Mouse (Mus musculus) erythroblast, embryonic 14.5 days (primary cell): ENCODE results near the gene Poc1a. TPM values are rescaled to one million over a fixed set of nuclear protein-coding genes. Genes with fewer than 3 reads are reported as not detected.

Source experiments
- H3K27me3 ChIP-seq: 2 replicates; pipeline ENCODE4 v1.6.1; 2012; ENCODE audit warnings: inconsistent platforms; ENCODE audit not compliant: control insufficient read depth
- H3K36me3 ChIP-seq: 2 replicates; pipeline ENCODE4 v1.6.1; 2012; ENCODE audit warnings: mild to moderate bottlenecking, inconsistent platforms; ENCODE audit not compliant: control insufficient read depth
- H3K4me1 ChIP-seq: 2 replicates; pipeline ENCODE4 v1.6.1; 2012; ENCODE audit warnings: inconsistent platforms; ENCODE audit not compliant: control insufficient read depth
- H3K4me3 ChIP-seq: replicated peaks from 2 replicates; pipeline ENCODE3; 2012; ENCODE audit warnings: moderate library complexity, mild to moderate bottlenecking, inconsistent platforms
- H3K9me3 ChIP-seq: 2 replicates; pipeline ENCODE4 v1.6.1; 2012; ENCODE audit warnings: low read length, inconsistent platforms, mixed read lengths; ENCODE audit not compliant: control insufficient read depth
- GATA1 ChIP-seq: IDR thresholded peaks from 2 replicates; pipeline ENCODE4 v1.6.1; 2012; ENCODE audit warnings: low read length, inconsistent platforms, mixed read lengths
- TAL1 ChIP-seq: IDR thresholded peaks from 3 replicates; pipeline ENCODE4 v1.6.1; 2012; ENCODE audit warnings: low read length, inconsistent platforms, mixed read lengths
- polyA plus RNA-seq: library from polyadenylated mRNA; stranded (reverse); fragments of >175 nt; gene quantifications from 2 replicates; pipeline ENCODE4 v1.2.3, GENCODE M21; 2012

The Poc1a gene
- polyA plus RNA-seq, 1 experiment = 1.8 TPM

GRCm38 (mm10) chr9:106369801-106370485 is 89.1 kb downstream of the Poc1a start:
- H3K4me1 ChIP-seq = peaks cover 45% of the 10 kb centered on the region
- no peaks in the 10 kb centered on the region for H3K9me3 ChIP-seq
- peak overlapping the region; percentile 63 for H3K4me3 ChIP-seq
- peaks cover 43% of the 10 kb centered on the region for H3K27me3 ChIP-seq
- peaks cover 26% of the 10 kb centered on the region for H3K36me3 ChIP-seq
- TF ChIP-seq TAL1 (no peak), GATA1 (no peak)

GRCm38 (mm10) chr9:106370620-106371383 is 89.9 kb downstream of the Poc1a start:
- no peak overlapping the region for H3K4me3 ChIP-seq
- TF ChIP-seq GATA1 = no peak
- no peak for TF ChIP-seq TAL1
- peaks cover 45% of the 10 kb centered on the region for H3K4me1 ChIP-seq
- peaks cover 37% of the 10 kb centered on the region for H3K27me3 ChIP-seq
- peaks cover 26% of the 10 kb centered on the region for H3K36me3 ChIP-seq
- H3K9me3 ChIP-seq = no peaks in the 10 kb centered on the region

GRCm38 (mm10) chr9:106371384-106371671 is 90.5 kb downstream of the Poc1a start:
- no peak for TF ChIP-seq GATA1
- no peak for TF ChIP-seq TAL1
- Histone ChIP-seq H3K4me1 (peaks cover 45% of the 10 kb centered on the region), H3K27me3 (peaks cover 32% of the 10 kb centered on the region), H3K36me3 (peaks cover 26% of the 10 kb centered on the region), H3K9me3 (no peaks in the 10 kb centered on the region), H3K4me3 (no peak overlapping the region)

DNA sequence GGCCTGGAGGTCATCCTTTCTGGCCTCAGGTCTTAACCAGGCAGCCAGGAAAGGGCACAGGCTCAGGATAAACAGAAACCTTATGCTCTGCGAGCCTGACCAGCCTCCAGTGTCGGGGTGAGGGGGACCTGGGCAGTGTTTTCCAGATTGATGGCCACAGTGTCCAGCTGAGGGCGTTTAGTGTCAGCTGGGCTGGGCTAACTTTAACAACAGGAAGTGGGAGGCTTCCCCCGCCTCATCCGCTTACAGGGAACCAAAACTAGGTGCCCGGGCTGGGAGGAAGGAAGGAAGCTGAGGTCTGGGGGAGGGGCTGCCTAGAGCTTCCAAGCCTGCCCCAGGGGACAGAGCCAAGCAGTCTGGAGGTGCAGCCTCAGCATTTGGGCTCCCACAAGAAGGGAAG is 90.9 kb downstream of the Poc1a start:
- H3K9me3 ChIP-seq = no peaks in the 10 kb centered on the region
- peaks cover 28% of the 10 kb centered on the region for H3K27me3 ChIP-seq
- H3K36me3 ChIP-seq = peaks cover 26% of the 10 kb centered on the region
- no peak overlapping the region for H3K4me3 ChIP-seq
- no peak for TF ChIP-seq TAL1
- H3K4me1 ChIP-seq = peaks cover 42% of the 10 kb centered on the region

DNA sequence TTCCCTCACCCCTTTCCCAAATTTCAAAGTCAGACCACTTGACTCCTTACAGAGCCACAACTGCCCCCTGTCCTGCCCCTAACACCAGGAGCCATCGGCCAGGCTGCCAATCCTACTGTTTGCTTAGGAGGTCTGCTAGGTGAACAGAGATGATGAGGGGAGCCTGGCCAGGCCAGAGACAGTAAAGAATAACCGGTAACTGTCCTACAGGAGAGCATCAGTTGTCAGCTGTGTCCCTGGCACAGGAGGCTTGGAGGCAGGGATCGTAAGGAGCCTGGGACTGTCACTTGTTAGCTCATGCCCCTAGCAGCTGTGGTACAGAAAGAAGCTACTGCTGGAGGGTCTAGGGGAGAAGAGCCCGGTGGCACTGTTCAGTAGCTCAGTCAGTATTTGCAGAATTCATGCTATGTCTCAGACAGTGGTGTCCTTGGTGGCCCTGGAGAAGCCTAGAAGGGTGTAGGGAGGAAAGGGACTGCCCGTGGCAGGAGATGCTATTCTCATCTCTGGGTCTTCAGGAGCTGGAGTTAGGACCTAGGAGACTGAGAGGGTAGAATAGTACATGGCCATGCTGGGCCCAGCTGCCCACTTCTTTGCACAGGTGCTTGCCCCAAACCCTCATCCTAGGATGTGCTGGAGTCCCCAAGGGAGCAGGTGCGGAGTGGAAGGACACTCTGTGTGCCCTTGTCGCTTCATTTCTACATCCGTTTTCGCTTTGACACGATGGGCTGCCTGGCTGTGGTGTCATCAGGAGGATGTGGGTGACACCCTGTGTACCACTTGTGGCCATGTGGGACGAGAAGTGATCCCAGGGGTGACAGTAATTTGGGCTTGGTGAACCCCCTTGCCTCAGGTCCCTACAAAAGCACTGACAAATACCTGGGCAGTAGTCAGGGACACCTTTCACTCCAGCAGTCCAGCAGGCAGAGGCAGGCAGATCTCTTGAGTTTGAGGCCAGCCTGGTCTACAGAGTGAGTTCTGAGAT is 91.9 kb downstream of the Poc1a start:
- Histone ChIP-seq H3K4me3 (no peak overlapping the region), H3K4me1 (peaks cover 33% of the 10 kb centered on the region), H3K27me3 (peaks cover 24% of the 10 kb centered on the region), H3K9me3 (no peaks in the 10 kb centered on the region), H3K36me3 (peaks cover 26% of the 10 kb centered on the region)
- no peak for TF ChIP-seq GATA1
- TF ChIP-seq TAL1 = no peak

DNA sequence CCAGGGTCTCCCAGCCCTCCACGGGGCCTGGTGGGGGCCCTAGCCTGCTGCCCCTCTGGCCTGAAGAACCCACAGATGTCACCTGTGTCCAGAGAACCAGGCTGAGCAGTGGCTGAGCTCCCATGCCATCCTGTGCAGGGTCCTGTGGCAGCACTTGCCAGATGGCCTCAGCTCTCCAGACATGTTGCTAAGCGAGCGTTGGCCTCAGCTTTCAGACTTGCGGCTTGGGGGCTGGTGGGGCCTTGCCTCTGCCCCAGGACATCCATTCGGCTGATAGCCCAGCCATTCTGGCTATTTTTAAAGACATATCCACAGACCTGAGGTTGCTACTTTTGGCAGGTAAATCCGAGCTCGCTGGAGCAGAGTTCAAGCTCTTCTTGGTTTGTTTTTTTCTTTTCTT is 93.1 kb downstream of the Poc1a start:
- peaks cover 19% of the 10 kb centered on the region for H3K27me3 ChIP-seq
- peaks cover 26% of the 10 kb centered on the region for H3K36me3 ChIP-seq
- H3K9me3 ChIP-seq = no peaks in the 10 kb centered on the region
- no peak overlapping the region for H3K4me3 ChIP-seq
- H3K4me1 ChIP-seq = peaks cover 25% of the 10 kb centered on the region
- TF ChIP-seq GATA1 = no peak

- H3K27me3 ChIP-seq = no peaks in the 10 kb centered on the region
- TF ChIP-seq TAL1 (no peak), GATA1 (no peak)
- H3K9me3 ChIP-seq = no peaks in the 10 kb centered on the region
Observed at GRCm38 (mm10) chr9:106377247-106377646, 96.4 kb downstream of the Poc1a start.

DNA sequence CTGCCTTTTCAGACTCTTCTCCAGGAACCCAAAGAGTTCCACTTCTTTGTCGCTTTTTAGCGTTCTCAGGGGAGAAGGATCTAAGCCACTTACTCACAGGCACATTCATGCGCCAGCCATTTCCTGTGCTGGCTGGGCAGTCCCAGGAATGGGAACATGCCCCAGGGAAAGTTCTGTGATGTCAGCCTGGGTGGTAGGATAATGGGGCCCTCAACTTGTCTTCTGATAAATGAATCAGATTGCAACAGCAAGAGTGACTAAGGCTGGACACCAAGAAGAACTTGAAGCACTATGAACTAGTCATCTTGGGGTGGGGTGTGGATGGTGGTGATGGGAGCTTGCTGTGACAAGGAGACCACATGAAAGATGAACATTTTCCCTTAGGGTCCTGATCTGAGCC is 97.2 kb downstream of the Poc1a start:
- Histone ChIP-seq H3K4me3 (no peak overlapping the region), H3K36me3 (peaks cover 12% of the 10 kb centered on the region), H3K9me3 (no peaks in the 10 kb centered on the region), H3K4me1 (peaks cover 14% of the 10 kb centered on the region), H3K27me3 (no peaks in the 10 kb centered on the region)
- TF ChIP-seq GATA1 (no peak), TAL1 (no peak)

More at GRCm38 (mm10) chr9:106377247-106377646, 96.4 kb downstream of the Poc1a start:
- peaks cover 14% of the 10 kb centered on the region for H3K4me1 ChIP-seq
- no peak overlapping the region for H3K4me3 ChIP-seq
- H3K36me3 ChIP-seq = peaks cover 19% of the 10 kb centered on the region

GRCm38 (mm10) chr9:106378753-106379152 is 97.9 kb downstream of the Poc1a start:
- Histone ChIP-seq H3K4me3 (no peak overlapping the region), H3K4me1 (peaks cover 14% of the 10 kb centered on the region), H3K27me3 (no peaks in the 10 kb centered on the region), H3K9me3 (no peaks in the 10 kb centered on the region), H3K36me3 (peaks cover 6% of the 10 kb centered on the region)
- TF ChIP-seq GATA1 = no peak
- TF ChIP-seq TAL1 = no peak
